Mouse (Mus musculus) heart, adult 11 months (tissue): Measurements from ENCODE around the gene Camkmt.

ENCODE experiments used
- DNase-seq: peaks from one replicate; pipeline ENCODE4 v3.0.0; 2022

The Camkmt gene

DNA sequence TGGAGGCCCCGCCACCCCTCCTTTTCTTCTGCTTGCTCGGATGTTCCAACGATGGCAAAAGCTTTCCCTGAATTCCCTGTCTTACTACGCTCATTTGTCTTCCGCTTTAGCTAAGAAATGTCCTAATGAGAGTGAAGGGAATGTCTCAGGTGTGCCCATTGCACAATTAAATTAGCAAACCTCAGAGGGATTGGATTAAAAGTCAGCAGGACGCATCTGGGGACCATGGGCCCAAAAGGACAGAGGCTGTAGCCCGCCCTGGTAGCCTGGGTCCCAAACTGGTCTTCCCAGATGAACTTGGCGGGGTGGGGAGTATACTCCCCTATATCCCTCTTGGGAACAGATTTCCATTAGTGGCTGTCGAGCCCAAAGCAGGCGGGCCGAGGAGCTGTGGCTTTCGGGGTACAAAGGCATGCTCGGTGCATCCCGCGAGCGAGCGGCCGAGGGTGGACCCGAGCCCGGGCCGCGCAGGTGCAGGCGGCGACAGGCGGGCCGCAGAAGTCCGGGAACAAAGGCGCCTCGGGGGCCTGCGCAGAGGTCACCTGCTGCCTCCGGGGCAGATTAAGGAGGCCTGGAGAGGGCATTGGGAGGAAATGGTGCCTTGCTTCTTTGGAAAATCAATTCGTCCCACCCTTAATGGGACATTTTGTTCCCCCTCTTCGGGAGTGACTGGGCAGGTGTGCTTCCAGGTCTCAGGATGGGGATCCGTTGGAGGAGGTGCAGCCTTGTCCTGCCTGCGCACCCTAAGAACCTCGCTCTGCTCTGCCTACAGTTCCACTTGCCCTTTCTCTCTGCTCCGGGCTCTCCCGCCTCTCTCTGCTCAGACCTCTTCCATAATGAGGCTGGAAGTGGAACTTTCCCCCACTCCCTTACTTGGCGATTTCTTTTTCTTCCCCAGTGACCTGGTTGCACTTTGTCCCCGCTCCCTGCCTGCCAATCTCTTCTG lies 374.4 kb downstream of the Camkmt start:
- DNase-seq: no peak

DNA sequence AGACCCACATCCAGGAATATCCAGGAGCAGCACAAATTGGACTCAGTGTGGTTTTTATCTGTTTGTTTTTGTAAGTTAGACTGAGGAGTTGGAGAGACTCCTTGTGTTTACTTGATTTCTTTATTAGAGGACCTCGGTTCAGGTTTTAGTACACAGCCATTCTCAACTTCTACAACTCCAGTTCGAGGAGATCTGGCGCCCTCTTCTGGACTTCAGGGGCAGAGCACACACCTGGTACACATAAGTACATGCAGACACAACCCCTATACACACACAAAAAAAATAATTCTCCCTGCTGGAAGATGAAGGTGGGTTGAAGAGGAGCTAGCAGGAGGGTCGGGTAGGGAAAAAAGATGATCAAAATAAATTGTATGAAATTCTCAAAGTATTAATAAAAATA lies 379.4 kb downstream of the Camkmt start:
- no peak for DNase-seq

DNA sequence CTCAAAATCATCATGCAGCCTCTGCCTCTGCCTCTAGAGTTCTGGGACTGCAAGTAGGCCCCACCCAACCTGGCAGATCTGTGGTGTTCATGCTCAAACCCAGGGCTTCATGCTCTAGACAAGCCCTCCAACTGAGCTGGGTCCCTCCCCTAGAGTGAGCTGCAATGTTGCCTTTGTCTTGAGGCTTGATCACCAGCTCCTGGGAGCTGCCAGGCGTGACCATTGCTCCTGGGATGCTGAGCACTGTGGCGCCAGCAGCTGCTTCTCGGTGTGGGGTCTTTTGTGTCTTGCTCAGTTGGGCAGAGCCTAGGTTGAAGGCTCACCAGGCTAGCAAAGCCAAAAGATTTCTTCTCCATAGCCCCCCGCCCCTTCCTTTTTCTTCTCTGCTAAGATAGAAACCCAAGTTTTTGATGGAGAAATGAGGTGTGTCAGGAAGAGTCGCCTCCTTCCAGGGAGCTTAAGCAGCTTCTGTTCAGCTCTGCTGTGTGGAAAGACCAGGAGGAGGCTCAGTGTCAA lies 382.4 kb downstream of the Camkmt start:
- no peak for DNase-seq

DNA sequence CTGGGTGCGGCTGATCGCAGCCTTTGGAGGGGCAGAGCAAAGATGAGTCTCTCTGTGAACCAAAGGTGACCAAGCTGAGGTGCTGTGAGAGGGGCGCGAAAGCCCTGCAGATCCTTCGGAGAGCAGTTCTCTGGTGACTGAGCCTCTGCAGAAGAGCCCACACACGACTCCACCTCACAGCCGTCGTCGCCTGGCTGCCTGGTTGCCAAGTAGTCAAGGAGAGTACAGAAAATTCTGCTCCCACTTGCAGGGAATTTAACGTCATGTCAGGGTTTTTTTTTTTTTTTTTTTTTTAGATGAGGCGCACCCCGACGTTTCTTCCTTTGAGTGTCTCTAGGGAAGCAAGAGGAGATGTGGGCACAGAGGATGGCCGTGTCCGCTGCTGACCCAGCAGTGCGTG lies 382.9 kb downstream of the Camkmt start:
- DNase-seq: peak; percentile 42

DNA sequence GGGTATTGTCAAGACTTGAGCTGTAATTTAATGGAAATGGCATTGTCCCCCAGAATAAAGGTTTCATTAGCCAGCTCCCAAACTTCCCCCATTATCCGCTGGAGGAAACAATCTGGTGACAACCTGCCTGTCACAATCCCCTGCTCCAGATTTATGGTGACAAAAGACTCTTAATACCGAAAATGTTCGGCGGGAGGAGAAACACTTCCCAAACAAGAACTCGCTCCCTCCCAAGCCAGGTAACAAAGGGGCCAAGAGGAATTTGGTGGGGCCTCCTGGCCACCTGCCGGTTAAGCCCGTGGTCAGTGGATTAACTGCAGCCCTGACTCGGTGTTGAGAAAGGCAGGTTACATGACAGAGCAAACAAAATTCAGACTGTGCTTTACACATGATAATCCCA lies 383.5 kb downstream of the Camkmt start:
- peak; percentile 45 for DNase-seq

DNA sequence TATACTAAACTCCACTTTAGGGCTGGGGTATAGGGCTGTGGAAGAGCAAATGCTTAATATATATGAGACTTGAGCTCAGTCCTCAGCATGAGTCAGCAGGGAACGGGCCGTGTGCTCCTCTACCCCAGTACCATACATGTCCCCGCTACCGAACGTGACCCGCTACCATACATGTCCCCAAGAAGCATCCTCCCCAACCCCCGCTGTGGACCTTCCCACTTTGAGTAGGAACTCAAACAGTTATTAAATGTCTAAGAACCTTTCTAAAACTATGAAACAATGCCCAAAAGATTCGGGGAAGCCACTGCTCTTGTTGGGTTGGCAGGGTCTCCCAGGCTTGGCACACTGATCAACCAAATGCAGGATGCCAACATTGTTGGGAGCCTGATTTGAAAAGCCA lies 390.9 kb downstream of the Camkmt start:
- DNase-seq: peak; percentile 42

DNA sequence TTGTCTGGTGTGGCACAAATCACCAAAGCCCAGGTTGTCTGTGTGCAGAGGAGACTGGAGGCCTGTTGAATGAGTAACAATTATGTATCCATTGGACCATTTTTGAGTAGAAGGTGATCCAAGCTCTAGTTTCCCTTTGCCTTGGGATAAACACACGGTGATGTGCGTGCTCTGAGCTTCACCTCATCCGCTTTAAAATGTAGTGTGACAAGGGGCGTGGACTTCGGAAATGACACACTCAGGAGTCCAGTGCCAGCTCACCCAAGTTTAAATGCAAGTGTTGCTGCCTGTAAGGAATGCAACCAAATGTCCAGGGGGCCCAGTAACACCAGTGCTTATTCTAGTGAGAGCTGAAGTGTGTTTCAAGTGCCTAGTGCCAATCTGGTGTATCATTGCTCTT lies 392.7 kb downstream of the Camkmt start:
- DNase-seq: peak; percentile 73

DNA sequence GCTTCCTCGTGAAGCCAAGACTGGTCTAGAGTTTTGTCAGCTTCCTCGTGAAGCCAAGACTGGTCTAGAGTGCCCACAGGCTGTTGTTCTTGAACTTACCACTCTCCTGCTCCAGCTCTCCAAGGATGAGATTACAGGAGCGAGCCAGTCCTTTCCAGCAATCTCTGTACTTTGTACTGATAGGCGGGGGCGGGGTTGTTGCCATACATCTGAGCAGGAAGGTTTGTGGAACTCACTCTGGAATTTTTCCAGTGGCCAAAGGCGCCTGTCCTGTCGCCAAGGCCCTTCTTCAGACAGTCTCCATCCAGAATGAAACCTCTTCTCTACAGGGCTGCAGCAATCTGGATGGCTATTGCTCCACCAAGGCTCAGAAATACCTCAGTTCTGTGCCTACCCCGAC lies 393.7 kb downstream of the Camkmt start:
- peak; percentile 82 for DNase-seq

DNA sequence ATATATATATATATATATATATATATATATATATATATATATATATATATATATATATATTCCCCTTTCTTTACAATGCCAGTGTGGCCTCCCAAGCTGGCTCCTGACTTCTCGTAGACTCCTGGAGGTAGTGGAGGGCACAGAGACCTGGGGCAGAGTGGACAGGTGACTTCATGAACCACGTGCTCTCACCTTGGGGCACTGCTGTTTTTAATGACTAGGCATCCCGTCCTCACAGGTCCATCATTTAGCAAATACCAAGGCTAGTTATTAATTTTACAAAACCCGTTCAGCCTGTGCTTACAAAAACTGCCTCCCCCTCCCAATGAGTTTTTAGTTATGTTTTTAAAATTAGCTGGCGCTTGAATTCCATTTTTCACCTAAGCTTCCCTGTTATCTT lies 394.2 kb downstream of the Camkmt start:
- peak; percentile 69 for DNase-seq

DNA sequence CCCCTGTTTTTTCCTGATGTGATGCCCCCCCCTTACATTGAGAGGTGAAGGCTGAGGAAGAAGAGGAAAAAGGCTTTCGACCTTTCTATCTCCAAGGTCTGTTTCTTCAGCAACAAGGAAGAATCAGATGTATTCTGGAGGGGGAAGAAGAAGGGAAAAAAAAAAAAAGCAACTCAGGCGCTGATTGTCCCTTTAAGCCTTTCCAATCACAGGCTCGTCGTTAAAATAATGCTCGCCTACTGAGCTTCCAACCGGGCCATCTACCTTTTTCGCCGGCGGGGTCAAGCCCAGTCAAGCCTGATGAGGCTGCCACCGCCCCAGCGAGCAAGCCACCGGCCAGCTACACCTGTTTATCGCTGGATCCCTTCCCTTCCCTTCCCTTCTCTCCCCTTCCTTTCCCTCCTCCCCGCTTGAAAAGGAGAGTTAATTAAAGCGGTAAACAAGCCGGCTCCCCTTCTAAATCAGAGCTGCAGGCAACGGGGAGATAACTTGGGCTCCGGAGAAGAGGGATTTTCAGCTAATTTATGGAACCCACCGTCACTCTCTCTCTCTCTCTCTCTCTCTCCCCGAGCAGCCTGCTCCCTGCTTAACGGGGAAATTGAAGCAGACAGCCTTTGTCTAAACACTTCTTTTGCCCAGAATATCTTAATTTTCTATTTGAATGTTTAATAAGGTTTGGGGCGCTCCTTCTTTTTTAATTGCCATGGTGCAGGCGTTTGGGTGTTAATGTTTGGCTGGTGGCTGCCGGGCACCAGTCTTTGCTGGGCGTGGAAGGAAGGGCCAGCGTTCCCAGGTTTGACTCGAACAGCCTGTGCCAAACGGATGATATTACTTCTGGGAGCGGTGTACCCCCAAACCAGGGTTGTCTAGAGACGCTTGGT lies 395.0 kb downstream of the Camkmt start:
- peak; percentile 18 for DNase-seq

DNA sequence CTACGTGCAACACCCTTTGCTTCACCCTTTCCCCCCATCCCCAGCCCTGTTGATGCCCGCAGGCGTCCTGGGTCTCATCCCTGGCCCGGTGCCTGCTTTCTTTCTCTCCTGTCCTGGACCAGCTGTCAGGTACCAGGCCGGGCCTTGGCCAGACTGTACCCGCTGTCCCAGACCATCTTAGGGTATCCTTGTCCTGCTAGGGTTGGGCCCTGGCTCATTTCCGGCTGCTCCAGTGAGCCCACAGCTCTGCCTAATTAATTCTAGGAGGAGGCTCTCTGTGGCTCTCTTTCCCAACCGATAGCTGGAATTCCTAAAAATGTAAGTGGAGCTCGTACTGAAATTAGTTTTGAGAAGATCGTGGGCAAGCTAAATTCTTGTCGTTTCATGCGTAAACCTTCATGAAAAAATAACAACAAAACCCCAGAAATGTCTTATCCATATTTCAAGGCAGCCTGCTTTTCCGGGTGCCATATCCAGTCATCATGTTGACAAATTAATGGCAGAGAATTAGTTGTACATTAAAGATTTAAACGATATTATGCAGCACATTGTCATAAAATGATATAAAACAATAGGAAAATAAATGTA lies 395.7 kb downstream of the Camkmt start:
- DNase-seq: peak; percentile 88

DNA sequence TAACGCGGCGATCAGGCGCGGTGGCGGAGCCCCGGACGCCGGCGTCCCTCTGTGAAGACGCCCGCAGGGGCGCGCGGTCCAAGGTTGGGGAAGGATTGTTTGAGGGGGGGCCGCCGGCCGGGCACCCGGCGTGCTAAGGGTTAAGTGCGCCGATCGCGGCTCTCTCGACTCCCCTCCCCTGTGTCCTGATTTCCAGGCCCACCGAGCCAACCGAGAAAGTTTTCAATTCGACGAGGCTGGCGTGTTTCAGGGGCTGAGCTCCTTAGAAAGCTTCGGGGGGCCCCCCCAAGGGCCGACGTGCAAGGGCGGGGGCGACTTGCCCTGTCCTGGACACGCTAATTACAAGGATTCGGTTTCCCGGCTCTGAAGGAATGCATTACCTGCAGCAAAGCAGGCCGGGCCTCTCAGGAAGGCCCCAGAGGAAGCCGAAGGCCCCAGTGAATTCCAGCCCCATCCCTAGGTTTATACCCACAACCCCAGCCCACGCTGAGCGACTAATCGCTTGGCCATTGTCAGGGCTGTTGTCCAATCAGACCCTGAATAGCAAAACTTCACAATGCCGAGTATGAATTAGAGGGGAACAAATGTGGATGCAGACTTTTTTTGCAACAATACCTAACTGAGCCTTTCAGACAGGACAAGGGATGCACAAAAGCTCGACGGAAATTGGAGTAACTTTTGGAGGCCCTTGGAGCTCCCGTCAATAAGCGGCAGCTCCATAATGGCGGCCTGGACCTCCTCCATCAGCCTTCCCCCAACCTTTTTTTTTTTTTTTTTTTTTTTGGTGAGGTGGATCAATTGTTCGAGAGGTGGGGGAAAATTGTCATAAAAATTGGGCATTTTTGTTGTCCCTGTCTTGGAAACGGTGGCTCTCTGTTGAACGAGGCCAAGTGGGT lies 396.5 kb downstream of the Camkmt start:
- peak; percentile 82 for DNase-seq

DNA sequence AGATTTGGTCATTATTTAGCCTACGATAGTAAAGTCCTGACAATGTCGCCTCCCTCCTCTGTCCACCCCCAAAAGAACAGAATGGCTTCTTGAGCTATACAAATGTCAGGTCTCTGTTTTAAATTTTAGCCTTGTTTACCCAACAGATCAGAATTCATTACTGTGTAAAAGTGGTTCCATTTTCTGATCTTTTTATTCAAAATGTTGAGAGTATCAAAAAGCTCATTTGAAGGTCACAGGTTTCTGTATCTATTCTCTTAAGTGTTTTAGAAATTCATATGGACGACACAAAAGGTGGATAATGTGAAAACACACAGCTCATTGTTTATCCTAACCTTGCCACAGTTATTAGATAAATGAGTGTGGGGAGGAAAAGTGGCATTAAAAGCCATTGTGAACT lies 397.2 kb downstream of the Camkmt start:
- peak; percentile 9 for DNase-seq

DNA sequence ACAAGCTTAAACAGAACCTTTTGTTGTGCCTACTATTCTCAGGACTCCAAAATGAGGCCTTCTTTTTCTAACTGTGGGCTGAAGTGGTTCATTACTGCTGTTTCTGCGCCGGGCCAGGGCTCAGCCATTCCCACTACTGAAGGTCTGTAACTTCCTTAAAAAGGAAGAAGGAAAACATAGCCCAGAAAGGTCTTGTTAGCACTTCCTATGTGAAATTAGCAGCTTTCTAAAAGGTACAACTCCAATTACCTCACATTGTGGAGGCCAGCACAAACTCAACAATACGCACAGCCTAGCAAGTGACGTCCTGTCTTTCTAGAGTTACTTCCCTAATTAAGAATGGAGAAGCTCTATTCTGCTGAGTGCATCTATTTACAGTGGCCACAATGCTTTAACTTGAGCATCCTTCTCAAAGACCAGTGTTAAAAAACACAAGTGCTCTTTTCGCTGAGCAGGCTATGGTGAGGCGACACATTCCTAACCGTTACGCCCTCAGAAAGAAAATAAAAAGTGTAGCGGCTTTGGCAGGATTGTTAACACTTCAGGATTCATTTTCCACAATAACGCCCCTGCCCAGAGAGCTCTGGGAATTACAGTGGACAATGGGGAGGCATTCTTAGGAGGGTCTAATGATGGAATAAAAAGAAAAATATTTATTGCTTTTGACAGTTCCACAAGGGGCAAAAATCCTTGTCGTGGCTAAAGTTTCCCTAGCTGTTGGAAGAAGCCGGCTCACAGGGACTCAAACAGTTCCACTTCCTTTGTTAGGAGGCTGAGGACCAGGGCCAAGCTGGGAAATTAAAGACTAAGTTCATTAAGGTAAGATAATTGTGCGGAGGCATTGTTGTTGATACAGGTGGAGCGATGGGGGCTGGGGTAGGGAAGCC lies 398.5 kb downstream of the Camkmt start:
- peak; percentile 66 for DNase-seq

DNA sequence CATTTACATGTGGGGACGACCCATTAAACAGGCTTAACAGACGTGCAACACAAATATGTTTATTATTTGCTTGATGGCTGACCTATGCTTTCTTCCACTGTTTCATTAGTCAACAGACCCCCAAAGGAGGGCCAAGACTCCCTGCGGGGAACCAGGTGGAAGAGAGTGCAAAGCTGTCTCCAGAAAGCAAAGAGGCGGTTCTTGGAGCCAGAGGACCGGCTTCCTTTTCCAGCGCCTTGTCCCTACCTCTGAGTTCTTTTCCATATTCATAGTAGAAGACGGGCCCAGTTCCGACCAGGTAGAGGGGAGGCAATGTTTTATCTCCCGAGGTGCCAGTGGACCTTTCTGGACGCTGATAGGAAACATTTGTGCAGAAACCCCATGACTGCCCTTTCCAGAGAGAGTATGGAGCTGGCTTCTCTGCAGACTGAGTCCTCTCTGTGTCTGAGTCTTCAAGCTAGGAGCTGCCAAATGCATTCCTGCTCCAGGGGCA lies 399.2 kb downstream of the Camkmt start:
- DNase-seq: peak; percentile 71

DNA sequence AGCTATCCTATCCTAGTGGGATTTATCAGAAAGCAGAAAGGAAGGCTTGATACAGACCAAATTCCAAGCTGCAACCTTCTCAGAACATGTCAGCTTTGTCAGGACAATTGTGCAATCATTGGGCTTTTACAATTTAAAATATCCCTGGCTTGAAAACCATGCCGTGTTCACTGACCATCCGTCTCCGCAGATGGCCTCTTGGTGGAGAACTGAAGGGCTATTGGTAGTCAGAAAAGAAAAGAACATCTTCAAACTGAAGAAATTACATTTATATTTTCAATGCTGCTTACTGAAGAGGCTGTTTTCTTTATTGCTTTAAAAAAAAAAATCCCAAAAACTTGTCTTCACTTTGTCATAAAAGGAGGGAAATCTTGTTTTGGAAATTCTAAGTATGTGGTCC lies 401.1 kb downstream of the Camkmt start:
- DNase-seq: peak; percentile 2

DNA sequence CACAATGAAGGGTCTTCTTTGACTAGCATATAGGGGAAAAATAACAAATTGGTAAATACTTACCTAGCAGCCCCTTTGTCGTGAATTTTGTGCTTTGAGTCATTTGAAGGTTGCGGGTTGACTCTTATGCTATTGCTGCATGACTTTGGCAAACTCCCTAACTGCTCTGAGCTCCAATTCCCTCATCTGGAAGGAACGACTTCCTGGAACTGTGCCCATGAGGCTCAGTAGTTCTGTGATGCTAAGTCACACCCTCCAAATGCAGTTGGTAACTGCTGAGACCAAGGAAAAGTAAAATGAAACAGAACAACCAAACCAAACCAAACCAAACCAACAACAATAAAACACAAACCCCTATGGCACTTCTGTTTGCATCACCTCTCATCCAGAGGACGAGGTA lies 403.2 kb downstream of the Camkmt start:
- peak; percentile 43 for DNase-seq

DNA sequence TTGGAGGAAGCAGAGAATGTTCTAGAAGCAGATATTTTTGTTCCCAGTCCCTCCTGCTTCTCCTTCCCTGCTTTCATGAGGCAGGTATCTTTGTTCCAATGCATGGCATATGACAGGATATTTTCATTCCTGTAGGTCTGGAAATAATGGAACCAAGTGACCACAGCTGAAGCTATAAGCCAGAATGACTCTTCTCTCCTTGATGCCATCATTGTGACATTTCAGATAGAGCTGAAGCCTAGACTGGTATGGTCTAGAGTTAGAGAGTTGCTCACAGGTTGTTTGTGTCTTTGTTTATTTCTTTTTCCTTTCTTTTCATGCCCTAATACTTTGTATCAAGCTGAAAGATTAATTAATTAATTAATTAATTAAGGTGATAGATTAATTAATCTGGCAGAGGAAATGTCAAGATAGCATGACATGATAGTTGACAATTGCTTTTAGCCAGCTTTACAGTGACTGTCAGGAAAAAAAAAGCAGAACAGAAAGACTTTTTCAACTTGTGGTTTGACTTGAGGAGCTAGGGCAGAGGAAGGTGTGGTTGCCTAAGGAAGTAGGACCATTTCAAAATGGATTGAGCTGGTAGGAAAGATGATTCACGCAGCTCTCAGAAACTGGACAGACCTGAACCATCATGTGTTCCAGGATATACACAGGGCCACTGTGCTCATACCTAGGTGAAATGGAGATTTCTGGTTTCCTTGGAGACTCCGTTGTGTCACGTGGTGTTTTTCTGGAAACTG lies 404.8 kb downstream of the Camkmt start:
- peak; percentile 56 for DNase-seq

DNA sequence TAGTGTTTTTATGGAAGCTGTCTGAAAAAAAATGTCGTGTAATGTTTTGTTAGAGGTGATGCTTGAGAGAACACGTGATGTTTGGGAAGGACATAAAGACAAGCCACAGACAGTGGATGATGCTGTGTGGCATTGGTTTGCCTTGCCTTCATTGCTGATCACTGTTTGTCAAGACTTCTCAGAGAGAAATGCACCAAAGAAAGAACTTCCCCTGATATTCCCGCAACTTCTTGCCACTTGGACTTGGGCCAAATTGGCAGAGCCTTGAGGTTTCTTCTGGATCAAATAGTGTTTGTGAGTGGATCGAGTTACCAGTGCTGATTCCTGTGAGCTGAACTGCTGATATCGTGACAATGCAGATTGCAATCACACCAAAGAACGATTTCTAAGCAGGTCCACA lies 405.5 kb downstream of the Camkmt start:
- peak; percentile 60 for DNase-seq

DNA sequence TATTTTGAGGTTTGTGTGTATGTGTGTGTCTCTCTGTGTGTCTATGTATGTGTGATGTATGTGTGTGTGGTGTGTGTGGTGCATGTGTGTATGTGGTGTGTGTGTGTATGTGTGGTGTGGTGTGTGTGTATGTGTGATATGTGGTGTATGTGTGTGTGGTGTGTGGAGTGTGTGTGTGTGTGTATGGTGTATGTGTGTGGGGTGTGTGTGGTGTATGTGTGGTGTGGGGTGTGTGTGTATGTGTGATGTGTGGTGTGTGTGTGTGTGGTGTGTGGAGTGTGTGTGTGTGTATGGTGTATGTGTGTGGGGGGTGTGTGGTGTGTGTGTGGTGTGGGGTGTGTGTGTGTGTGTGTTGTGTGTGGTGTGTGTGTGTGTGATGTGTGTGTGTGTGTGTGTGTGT lies 414.5 kb downstream of the Camkmt start:
- DNase-seq: no peak
